Mouse (Mus musculus) cortical plate, adult 2 months (tissue): ENCODE measurements around the gene Fuom. TPM values are rescaled to one million over a fixed set of nuclear protein-coding genes. Genes with fewer than 3 reads are reported as not detected.

ENCODE experiments used
- H3K27ac ChIP-seq: fragments of 200-500 bp; 2 replicates; pipeline ENCODE4 v1.5.1; 2012; ENCODE audit warnings: low read length, control low read depth, inconsistent platforms; ENCODE audit not compliant: insufficient read depth
- H3K4me1 ChIP-seq: fragments of 200-500 bp; 2 replicates; pipeline ENCODE4 v1.6.1; 2011; ENCODE audit warnings: low read length; ENCODE audit not compliant: control insufficient read depth, insufficient read depth
- H3K4me3 ChIP-seq: fragments of 200-500 bp; 2 replicates; pipeline ENCODE4 v1.5.1; 2011; ENCODE audit warnings: mild to moderate bottlenecking, low read length, control low read depth; ENCODE audit not compliant: insufficient read depth
- CTCF ChIP-seq: fragments of 200-500 bp; IDR thresholded peaks from 2 replicates; pipeline ENCODE4 v1.5.1; 2011; ENCODE audit warnings: mild to moderate bottlenecking, control low read depth, low read length; ENCODE audit not compliant: insufficient read depth; ENCODE audit errors: extremely low read depth
- POLR2A ChIP-seq: fragments of 200-500 bp; IDR thresholded peaks from 2 replicates; pipeline ENCODE4 v1.6.1; 2011; ENCODE audit warnings: mild to moderate bottlenecking, low read length, control low read depth; ENCODE audit not compliant: insufficient read depth; ENCODE audit errors: extremely low read depth
- polyA plus RNA-seq: library from polyadenylated mRNA; depleted of rRNA; stranded (reverse); fragments of >200 nt; gene quantifications from 2 replicates; pipeline ENCODE4 v1.2.3, GENCODE M21; 2012

The Fuom gene
- polyA plus RNA-seq, 1 experiment: 89.7 TPM

DNA sequence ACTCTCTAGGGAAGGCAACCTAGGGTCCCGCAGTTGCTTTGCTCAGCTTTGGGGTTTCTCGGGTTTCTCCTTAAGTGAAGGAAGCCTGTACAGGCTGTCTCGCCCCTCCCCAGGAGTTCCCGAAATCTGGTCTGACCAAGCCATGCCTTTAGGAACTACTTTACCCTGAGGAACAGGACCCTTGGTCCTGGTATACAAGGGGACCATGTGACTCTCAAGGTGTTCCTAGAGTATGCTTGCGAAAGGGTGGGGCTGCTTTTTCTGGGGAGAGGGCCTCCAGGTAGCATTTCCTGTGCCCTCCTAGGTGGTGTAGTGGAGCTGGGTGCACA lies 23.7 kb upstream of the Fuom start:
- no peak for TF ChIP-seq CTCF
- TF ChIP-seq POLR2A: no peak
- Histone ChIP-seq H3K4me1 (peaks cover 1% of the 10 kb centered on the region; the same call in 1 of the 2 replicates), H3K4me3 (peak overlapping the region; percentile 65), H3K27ac (no peak overlapping the region)

DNA sequence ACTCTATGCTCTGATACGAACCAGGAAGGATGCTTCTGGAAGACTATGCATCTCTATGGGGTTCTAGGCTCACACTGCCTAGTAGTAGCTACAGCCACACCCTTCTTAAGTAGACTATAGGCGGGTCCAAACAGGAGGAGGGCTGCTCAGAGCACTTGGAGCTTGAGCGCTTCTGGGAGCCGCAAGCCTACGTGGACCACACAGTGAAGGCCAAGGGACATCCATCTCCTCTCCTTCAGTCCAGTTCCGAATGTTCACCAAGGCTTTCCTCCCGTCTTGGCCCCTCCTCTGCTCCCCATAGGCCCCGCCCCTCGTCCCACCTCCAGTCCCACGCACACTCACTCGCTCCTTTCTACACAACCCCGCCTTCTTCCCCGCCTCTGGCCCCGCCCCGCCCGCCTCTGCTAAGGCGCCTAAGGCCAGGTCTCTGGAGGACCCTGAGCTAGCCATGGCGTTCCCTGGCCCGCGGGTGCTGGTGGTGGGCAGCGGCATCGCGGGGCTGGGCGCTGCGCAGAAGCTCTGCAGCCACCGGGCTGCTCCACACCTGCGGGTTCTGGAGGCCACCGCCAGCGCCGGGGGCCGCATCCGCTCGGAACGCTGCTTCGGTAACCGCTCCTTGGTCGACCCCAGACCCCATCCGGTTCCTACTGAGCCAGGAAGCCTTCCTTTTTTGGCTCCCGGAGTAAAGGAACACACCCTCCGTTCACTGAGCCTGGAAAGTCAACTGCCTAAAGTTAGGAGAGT lies 23.2 kb upstream of the Fuom start:
- H3K27ac ChIP-seq: no peak overlapping the region
- peak overlapping the region; percentile 65 for H3K4me3 ChIP-seq
- TF ChIP-seq CTCF (no peak), POLR2A (peak; percentile 93)
- peaks cover 1% of the 10 kb centered on the region; the same call in 1 of the 2 replicates for H3K4me1 ChIP-seq

DNA sequence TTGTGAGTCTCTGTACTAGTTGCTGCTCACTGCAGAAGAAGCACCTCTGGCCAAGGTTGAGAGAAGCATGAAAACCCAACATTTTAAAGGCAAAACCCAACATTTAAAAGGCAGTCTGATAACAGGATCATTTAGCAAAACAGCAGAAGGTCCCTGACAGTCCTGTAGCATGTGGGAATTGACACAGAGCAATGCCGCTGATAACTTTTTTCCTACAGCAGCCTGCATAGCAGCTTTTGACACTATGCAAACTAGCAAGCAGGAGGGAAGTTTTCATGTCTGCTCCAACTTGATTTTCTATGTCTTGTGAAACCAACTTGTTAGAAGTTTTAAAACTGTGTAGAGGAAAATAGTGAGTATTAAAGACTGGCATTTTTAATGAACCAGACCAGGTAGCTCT lies 22.1 kb upstream of the Fuom start:
- TF ChIP-seq CTCF: no peak
- H3K27ac ChIP-seq: no peak overlapping the region
- H3K4me3 ChIP-seq: no peak overlapping the region
- H3K4me1 ChIP-seq: peaks cover 1% of the 10 kb centered on the region; the same call in 1 of the 2 replicates

DNA sequence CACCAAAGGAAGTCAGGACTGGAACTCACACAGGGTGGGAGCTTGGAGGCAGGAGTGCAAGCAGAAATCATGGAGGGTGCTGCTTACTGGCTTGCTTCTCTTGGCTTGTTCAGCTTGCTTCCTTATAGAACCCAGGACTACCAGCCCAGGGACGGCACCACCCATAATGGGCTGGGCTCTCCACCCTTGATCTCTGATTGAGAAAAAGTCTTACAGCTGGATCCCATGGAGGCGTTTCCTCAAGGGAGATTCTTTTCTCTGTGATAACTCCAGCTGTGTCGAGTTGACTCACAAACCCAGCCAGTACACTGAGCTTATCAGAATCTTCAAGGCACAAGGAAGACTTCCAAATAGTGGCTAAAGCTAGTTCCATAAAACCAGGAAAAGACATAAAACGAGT lies 20.5 kb upstream of the Fuom start:
- H3K4me1 ChIP-seq: peaks cover 1% of the 10 kb centered on the region; the same call in 1 of the 2 replicates
- H3K4me3 ChIP-seq: no peak overlapping the region
- TF ChIP-seq POLR2A (no peak), CTCF (no peak)
- H3K27ac ChIP-seq: no peak overlapping the region

DNA sequence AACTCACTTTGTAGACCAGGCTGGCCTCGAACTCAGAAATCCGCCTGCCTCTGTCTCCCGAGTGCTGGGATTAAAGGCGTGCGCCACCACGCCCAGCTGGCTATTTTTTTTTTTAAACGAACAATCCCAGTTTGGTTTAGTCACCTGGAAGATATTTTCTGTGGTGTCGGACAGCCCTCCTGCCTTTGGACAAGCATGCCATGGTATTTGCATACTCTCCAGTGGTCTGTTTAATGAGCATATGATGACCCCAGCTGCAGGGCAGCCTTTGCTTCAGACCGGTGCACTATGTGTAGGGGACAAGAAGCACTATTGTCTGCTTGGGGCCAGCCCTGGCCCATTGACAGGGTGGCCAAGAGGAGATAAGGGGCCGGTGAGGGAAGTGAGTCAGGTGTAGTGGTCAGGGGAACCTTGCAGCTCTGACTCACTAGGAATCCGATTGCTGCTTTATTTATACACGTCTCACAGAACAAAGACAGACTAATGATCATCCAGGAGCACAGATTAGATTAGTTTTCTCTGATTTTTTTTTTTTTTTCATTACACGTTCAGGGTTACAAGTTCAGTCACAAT lies 19.2 kb upstream of the Fuom start:
- H3K4me3 ChIP-seq: no peak overlapping the region
- no peak for TF ChIP-seq CTCF
- no peak for TF ChIP-seq POLR2A
- H3K27ac ChIP-seq: no peak overlapping the region
- H3K4me1 ChIP-seq: peaks cover 1% of the 10 kb centered on the region; the same call in 1 of the 2 replicates

DNA sequence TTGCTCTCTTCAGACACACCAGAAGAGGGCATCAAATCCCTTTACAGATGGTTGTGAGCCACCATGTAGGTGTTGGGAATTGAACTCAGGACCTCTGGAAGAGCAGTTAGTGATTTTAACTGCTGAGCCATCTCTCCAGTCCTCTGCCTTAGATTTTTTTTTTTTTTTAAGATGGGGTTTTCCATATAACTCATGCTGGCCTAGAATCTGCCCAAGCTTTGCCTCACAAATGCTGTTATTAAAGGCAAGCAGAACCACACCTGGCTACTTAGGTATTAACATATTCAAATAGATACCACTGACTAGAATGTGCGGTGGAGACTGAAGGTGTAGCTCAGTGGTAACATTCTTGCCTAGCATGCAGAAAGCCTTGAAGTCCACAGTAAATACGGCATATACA lies 18.2 kb upstream of the Fuom start:
- Histone ChIP-seq H3K27ac (no peak overlapping the region), H3K4me1 (peaks cover 1% of the 10 kb centered on the region; the same call in 1 of the 2 replicates), H3K4me3 (no peak overlapping the region)
- no peak for TF ChIP-seq CTCF
- TF ChIP-seq POLR2A: no peak

DNA sequence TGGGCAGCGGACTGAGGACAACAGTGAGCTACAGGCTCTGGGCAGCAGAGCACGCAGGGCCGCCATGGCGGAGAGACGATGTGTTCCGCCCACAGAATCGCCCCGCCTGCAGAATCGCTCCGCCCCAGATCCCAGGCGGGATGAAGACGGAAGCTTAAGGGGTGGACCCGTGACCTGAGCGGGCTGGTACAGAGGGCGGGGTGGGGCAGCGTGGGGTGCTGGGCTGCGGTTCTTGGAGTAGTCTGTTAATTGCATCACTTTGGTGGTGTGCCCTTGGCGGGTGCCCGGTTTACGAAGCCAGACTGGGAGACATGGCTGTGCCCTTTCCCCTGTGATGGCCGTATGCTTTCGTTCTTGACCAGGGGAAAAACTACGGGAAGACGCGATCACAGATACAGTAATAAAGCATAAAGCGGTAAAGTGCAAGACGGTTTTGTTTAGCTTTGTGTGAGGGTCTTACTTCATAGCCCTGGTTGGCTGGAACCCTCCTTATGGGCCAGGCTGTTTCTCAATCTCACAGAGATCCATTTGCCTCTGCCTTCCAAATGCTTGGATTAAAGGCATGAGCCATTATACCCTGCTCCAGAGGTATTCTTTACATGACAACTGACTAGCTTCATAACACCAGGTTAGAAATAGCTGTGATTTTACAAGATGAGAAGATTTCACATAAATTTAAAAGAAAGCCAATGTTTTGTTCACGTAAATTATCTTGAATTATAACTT lies 14.3 kb upstream of the Fuom start, which contains the start of gene Echs1:
TSS of gene Echs1 (minus strand) at position 148 of the 726 bp plus-strand sequence.
- peak within 1 kb of the TSS; percentile 78 for H3K27ac ChIP-seq
- no peaks in the 10 kb centered on the region for H3K4me1 ChIP-seq
- TF ChIP-seq CTCF: no peak
- peak; percentile 77; the same call in 1 of the 2 replicates for TF ChIP-seq POLR2A
- H3K4me3 ChIP-seq: peak within 1 kb of the TSS; percentile 76

DNA sequence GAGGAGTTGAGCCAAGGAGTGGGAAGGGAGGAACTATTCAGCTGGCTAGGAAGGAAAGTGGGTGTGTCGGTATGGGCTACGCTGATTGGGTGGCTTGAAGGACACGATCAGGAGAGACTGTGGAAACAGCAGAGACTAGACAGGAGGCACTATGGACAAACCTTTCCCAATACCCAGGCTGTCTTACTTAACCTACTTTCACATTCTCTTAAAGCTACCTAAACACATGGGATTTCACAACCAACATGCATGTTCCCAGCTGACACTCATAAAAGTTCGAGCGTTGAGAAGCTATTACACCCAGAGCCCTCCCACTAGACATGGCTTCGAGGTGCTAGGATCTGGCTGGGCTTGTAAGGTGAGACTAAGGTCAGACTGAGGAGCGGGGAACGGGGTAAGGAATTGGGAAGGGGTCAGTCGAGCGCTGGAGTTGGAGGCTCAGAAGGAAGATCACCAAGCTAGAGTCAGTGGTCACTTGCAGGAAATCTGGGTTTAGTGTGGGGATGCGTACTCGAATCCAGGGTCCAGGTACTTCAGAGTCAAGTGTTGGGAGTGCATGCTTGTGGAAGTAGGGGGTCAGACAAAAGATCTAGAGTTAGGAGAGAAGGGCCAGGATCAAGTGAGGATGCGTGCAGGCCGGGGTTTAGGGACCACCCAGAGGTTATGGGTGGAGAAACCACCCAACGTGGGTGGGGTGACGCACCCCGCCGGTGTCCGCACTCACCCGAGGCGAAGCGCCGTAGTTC lies 13.5 kb upstream of the Fuom start, which contains the start of gene Paox:
TSS of gene Paox (plus strand) at position 217 of the 746 bp plus-strand sequence.
- Histone ChIP-seq H3K4me3 (peak within 1 kb of the TSS; percentile 76), H3K27ac (peak within 1 kb of the TSS; percentile 78), H3K4me1 (no peaks in the 10 kb centered on the region)
- TF ChIP-seq CTCF (no peak), POLR2A (peak; percentile 52; the same call in 1 of the 2 replicates)

DNA sequence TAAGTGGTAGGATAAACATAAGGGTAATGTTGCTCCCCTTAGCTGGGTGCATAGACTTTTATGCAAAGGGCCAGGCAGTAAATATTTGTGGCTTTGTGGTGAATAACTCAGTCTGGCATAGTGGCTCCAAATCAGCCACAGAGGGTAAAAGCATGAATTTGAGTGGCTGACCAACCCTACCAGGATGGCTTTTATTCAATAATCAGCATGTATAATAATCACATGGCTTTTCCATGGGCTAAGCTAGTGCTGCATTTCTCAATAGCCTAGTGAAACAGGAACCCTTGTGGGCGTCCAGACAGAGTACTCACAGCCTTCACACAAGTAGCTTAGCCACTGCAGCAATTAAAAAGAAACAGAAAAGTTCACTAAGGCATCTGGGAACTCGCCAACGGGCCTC lies 9.7 kb upstream of the Fuom start:
- no peaks in the 10 kb centered on the region for H3K4me1 ChIP-seq
- TF ChIP-seq POLR2A (no peak), CTCF (no peak)
- no peak overlapping the region for H3K4me3 ChIP-seq
- no peak overlapping the region for H3K27ac ChIP-seq
